Mouse (Mus musculus) hindbrain, embryonic 11.5 days (tissue): ENCODE measurements around the gene Thy1. TPM values are rescaled to one million over a fixed set of nuclear protein-coding genes. Genes with fewer than 3 reads are reported as not detected.

Source experiments
- ATAC-seq: fragments of 200-750 bp; cut with Nextera tagmentation; 2 replicates; pipeline ENCODE4 v1.8.0; 2017; ENCODE audit warnings: mild to moderate bottlenecking, moderate TSS enrichment, moderate library complexity; ENCODE audit not compliant: low FRiP score
- DNase-seq: peaks from one replicate; pipeline ENCODE4 v3.0.0-alpha.2; 2015; ENCODE audit warnings: low spot score
- H3K27ac ChIP-seq: fragments of 300-500 bp; sonication (generic); 2 replicates; pipeline ENCODE4 v1.5.1; 2014; ENCODE audit warnings: mild to moderate bottlenecking, low read depth, low read length
- H3K27me3 ChIP-seq: fragments of 300-500 bp; sonication (generic); 2 replicates; pipeline ENCODE4 v1.6.1; 2014; ENCODE audit warnings: mild to moderate bottlenecking, low read length, moderate library complexity, mixed read lengths; ENCODE audit not compliant: control insufficient read depth, insufficient read depth
- H3K36me3 ChIP-seq: fragments of 300-500 bp; sonication (generic); 2 replicates; pipeline ENCODE4 v1.6.1; 2014; ENCODE audit warnings: mild to moderate bottlenecking, low read length, moderate library complexity, mixed read lengths; ENCODE audit not compliant: control insufficient read depth, insufficient read depth
- H3K4me1 ChIP-seq: fragments of 300-500 bp; sonication (generic); replicated peaks from 2 replicates; pipeline ENCODE4 v1.6.1; 2014; ENCODE audit warnings: low read length, mixed read lengths; ENCODE audit not compliant: control insufficient read depth, insufficient read depth
- H3K4me2 ChIP-seq: fragments of 300-500 bp; sonication (generic); replicated peaks from 2 replicates; pipeline ENCODE4 v1.6.1; 2014; ENCODE audit warnings: mild to moderate bottlenecking, low read depth, low read length
- H3K4me3 ChIP-seq: fragments of 300-500 bp; sonication (generic); 2 replicates; pipeline ENCODE4 v1.5.1; 2014; ENCODE audit warnings: low read depth, low read length
- H3K9ac ChIP-seq: fragments of 300-500 bp; sonication (generic); 2 replicates; pipeline ENCODE4 v1.6.1; 2014; ENCODE audit warnings: low read depth, low read length
- H3K9me3 ChIP-seq: fragments of 300-500 bp; sonication (generic); 2 replicates; pipeline ENCODE4 v1.6.1; 2016; ENCODE audit warnings: low read length; ENCODE audit not compliant: control insufficient read depth
- whole genome bisulfite sequencing: fragments of 180-500 bp; shearing (Covaris S2); extraction: QIAGEN DNeasy Blood & Tissue Kit; methylation state at CpG from one replicate; pipeline ENCODE4 v1.1.7; 2014; 5-methylcytosine and 5-hydroxymethylcytosine counted together
- polyA plus RNA-seq: library from polyadenylated mRNA; unstranded; fragments of >200 nt; fragmentation: Nextera tagmentation; extraction: Ambion mirVana; gene quantifications from 2 replicates; pipeline ENCODE4 v1.2.1, GENCODE M21; 2014

Gene Thy1
- 0.31 and 0.35 TPM in 2 replicates for polyA plus RNA-seq

- no peak for ATAC-seq
- WGBS, result 1% methylated on average over 30 of the region's 30 CpGs
Observed at GRCm38 (mm10) chr9:44042836-44043707, at the start of gene Thy1. Gene Thy1 (plus strand): TSS chr9:44043384.

GRCm38 (mm10) chr9:43997681-43998080 is 45.5 kb upstream of the Thy1 start:
- 75% methylated on average over 2 of the region's 2 CpGs for WGBS
- no peak overlapping the region for H3K27ac ChIP-seq
- H3K9me3 ChIP-seq, result no peaks in the 10 kb centered on the region
- peaks cover 2% of the 10 kb centered on the region; the same call in 1 of the 2 replicates for H3K4me1 ChIP-seq
- ATAC-seq, result no peak
- H3K27me3 ChIP-seq, result no peaks in the 10 kb centered on the region
- H3K4me2 ChIP-seq, result no peak overlapping the region
- H3K36me3 ChIP-seq, result no peaks in the 10 kb centered on the region
- no peak overlapping the region for H3K4me3 ChIP-seq
- no peak for DNase-seq
- no peak overlapping the region for H3K9ac ChIP-seq

More at GRCm38 (mm10) chr9:44042836-44043707, at the start of gene Thy1:
- peaks cover 26% of the 10 kb centered on the region for H3K27me3 ChIP-seq
- peak within 1 kb of the TSS; percentile 48 for H3K4me2 ChIP-seq
- H3K9ac ChIP-seq, result peak within 1 kb of the TSS; percentile 12; the same call in 1 of the 2 replicates
- DNase-seq, result peak; percentile 43
- no peak within 1 kb of the TSS for H3K27ac ChIP-seq
- H3K36me3 ChIP-seq, result no peaks in the 10 kb centered on the region
- peak within 1 kb of the TSS; percentile 29 for H3K4me3 ChIP-seq
- H3K4me1 ChIP-seq, result peaks cover 2% of the 10 kb centered on the region; the same call in 1 of the 2 replicates
- H3K9me3 ChIP-seq, result no peaks in the 10 kb centered on the region

GRCm38 (mm10) chr9:43998851-43999250 is 44.3 kb upstream of the Thy1 start:
- ATAC-seq, result no peak
- Histone ChIP-seq H3K36me3 (no peaks in the 10 kb centered on the region), H3K4me3 (no peak overlapping the region), H3K27me3 (no peaks in the 10 kb centered on the region), H3K4me1 (peaks cover 1% of the 10 kb centered on the region; the same call in 1 of the 2 replicates), H3K27ac (no peak overlapping the region), H3K9me3 (no peaks in the 10 kb centered on the region), H3K4me2 (no peak overlapping the region), H3K9ac (no peak overlapping the region)
- DNase-seq, result no peak
- 78% methylated on average over 4 of the region's 4 CpGs for WGBS

GRCm38 (mm10) chr9:44004362-44004761 is 38.8 kb upstream of the Thy1 start:
- H3K4me1 ChIP-seq, result no peaks in the 10 kb centered on the region
- H3K36me3 ChIP-seq, result no peaks in the 10 kb centered on the region
- H3K4me2 ChIP-seq, result no peak overlapping the region
- ATAC-seq (no peak), DNase-seq (no peak)
- H3K4me3 ChIP-seq, result no peak overlapping the region
- WGBS, result 77% methylated on average over 3 of the region's 3 CpGs
- H3K27me3 ChIP-seq, result no peaks in the 10 kb centered on the region
- no peak overlapping the region for H3K9ac ChIP-seq
- no peaks in the 10 kb centered on the region for H3K9me3 ChIP-seq
- H3K27ac ChIP-seq, result no peak overlapping the region

GRCm38 (mm10) chr9:44005305-44005704 is 37.9 kb upstream of the Thy1 start:
- H3K4me3 ChIP-seq, result no peak overlapping the region
- no peaks in the 10 kb centered on the region for H3K27me3 ChIP-seq
- WGBS, result 82% methylated on average over 3 of the region's 3 CpGs
- DNase-seq (no peak), ATAC-seq (no peak)
- no peak overlapping the region for H3K9ac ChIP-seq
- no peaks in the 10 kb centered on the region for H3K4me1 ChIP-seq
- no peaks in the 10 kb centered on the region for H3K36me3 ChIP-seq
- H3K9me3 ChIP-seq, result no peaks in the 10 kb centered on the region
- no peak overlapping the region for H3K27ac ChIP-seq
- H3K4me2 ChIP-seq, result no peak overlapping the region

- Histone ChIP-seq H3K27me3 (no peaks in the 10 kb centered on the region), H3K27ac (no peak overlapping the region), H3K9me3 (no peaks in the 10 kb centered on the region), H3K36me3 (no peaks in the 10 kb centered on the region), H3K4me1 (no peaks in the 10 kb centered on the region), H3K9ac (no peak overlapping the region), H3K4me2 (no peak overlapping the region), H3K4me3 (no peak overlapping the region)
- 65% methylated on average over 2 of the region's 2 CpGs for WGBS
- ATAC-seq, result no peak
- DNase-seq, result no peak
Observed at GRCm38 (mm10) chr9:44007323-44007722, 35.9 kb upstream of the Thy1 start.

GRCm38 (mm10) chr9:44007991-44008390 is 35.2 kb upstream of the Thy1 start:
- no peak overlapping the region for H3K9ac ChIP-seq
- 72% methylated on average over 3 of the region's 3 CpGs for WGBS
- no peak overlapping the region for H3K27ac ChIP-seq
- no peak overlapping the region for H3K4me2 ChIP-seq
- DNase-seq, result no peak
- H3K27me3 ChIP-seq, result no peaks in the 10 kb centered on the region
- ATAC-seq, result no peak
- no peaks in the 10 kb centered on the region for H3K9me3 ChIP-seq
- H3K4me1 ChIP-seq, result no peaks in the 10 kb centered on the region
- no peaks in the 10 kb centered on the region for H3K36me3 ChIP-seq
- no peak overlapping the region for H3K4me3 ChIP-seq

- Histone ChIP-seq H3K27ac (no peak overlapping the region), H3K36me3 (no peaks in the 10 kb centered on the region), H3K4me3 (no peak overlapping the region), H3K9me3 (no peaks in the 10 kb centered on the region), H3K27me3 (no peaks in the 10 kb centered on the region), H3K4me1 (no peaks in the 10 kb centered on the region), H3K4me2 (no peak overlapping the region), H3K9ac (no peak overlapping the region)
- 90% methylated on average over 3 of the region's 3 CpGs for WGBS
- DNase-seq (no peak), ATAC-seq (no peak)
Observed at GRCm38 (mm10) chr9:44010900-44011299, 32.3 kb upstream of the Thy1 start.

GRCm38 (mm10) chr9:44011668-44012067 is 31.5 kb upstream of the Thy1 start:
- Histone ChIP-seq H3K9ac (no peak overlapping the region), H3K36me3 (no peaks in the 10 kb centered on the region), H3K4me2 (no peak overlapping the region), H3K27me3 (no peaks in the 10 kb centered on the region), H3K4me3 (no peak overlapping the region), H3K4me1 (no peaks in the 10 kb centered on the region), H3K27ac (no peak overlapping the region), H3K9me3 (no peaks in the 10 kb centered on the region)
- ATAC-seq (no peak), DNase-seq (no peak)
- 84% methylated on average over 5 of the region's 5 CpGs for WGBS
